Mouse (Mus musculus): Measurements from ENCODE around the gene Uhrf1. TPM values are rescaled to one million over a fixed set of nuclear protein-coding genes. Genes with fewer than 3 reads are reported as not detected.

Uhrf1 gene
- polyA plus RNA-seq, 1 experiment from 2014 or later = 7.0 TPM

- WGBS = 86% methylated on average over 3 of the region's 3 CpGs
- Histone ChIP-seq H3K9ac (replicated peaks; ENCODE audit: low read depth) (no peak overlapping the region), H3K4me2 (replicated peaks; ENCODE audit: low read depth, low read length) (no peak overlapping the region), H3K27me3 (replicated peaks; ENCODE audit: insufficient read depth, low read length) (no peaks in the 10 kb centered on the region), H3K9me3 (ENCODE audit: low read length) (no peaks in the 10 kb centered on the region), H3K4me1 (ENCODE audit: insufficient read depth, low read depth, low read length) (peaks cover 3% of the 10 kb centered on the region; the same call in 1 of the 2 replicates), H3K27ac (ENCODE audit: low read length) (no peak overlapping the region), H3K4me3 (ENCODE audit: low read depth, low read length) (no peak overlapping the region), H3K36me3 (ENCODE audit: insufficient read depth, low read length) (peaks cover 6% of the 10 kb centered on the region)
- no peak for TF ChIP-seq EP300 (IDR thresholded peaks at IDR 0.05)
- no peak for TF ChIP-seq CTCF (IDR thresholded peaks at IDR 0.05)
- DNase-seq (ENCODE audit: low spot score) (no peak), ATAC-seq (no peak)
Observed at GRCm38 (mm10) chr17:56370090-56370489, 67.0 kb downstream of the Uhrf1 start.

- no peak overlapping the region for H3K9ac ChIP-seq (replicated peaks; ENCODE audit: low read depth)
- 88% methylated on average over 15 of the region's 15 CpGs for WGBS
- H3K4me2 ChIP-seq (replicated peaks; ENCODE audit: low read depth, low read length) = no peak overlapping the region
- H3K27ac ChIP-seq (ENCODE audit: low read length) = no peak overlapping the region
- DNase-seq (ENCODE audit: low spot score) = no peak
- no peaks in the 10 kb centered on the region for H3K4me1 ChIP-seq (ENCODE audit: insufficient read depth, low read depth, low read length)
- H3K36me3 ChIP-seq (ENCODE audit: insufficient read depth, low read length) = peaks cover 10% of the 10 kb centered on the region
- ATAC-seq = no peak
- H3K9me3 ChIP-seq (ENCODE audit: low read length) = no peaks in the 10 kb centered on the region
- no peaks in the 10 kb centered on the region for H3K27me3 ChIP-seq (replicated peaks; ENCODE audit: insufficient read depth, low read length)
- H3K4me3 ChIP-seq (ENCODE audit: low read depth, low read length) = no peak overlapping the region
- no peak for TF ChIP-seq EP300 (IDR thresholded peaks at IDR 0.05)
- TF ChIP-seq CTCF (IDR thresholded peaks at IDR 0.05) = no peak
Observed at GRCm38 (mm10) chr17:56371029-56371660, 68.0 kb downstream of the Uhrf1 start.

GRCm38 (mm10) chr17:56372109-56372508, 69.0 kb downstream of the Uhrf1 start:
- H3K9ac ChIP-seq (replicated peaks; ENCODE audit: low read depth) = no peak overlapping the region
- H3K9me3 ChIP-seq (ENCODE audit: low read length) = no peaks in the 10 kb centered on the region
- no peak overlapping the region for H3K4me2 ChIP-seq (replicated peaks; ENCODE audit: low read depth, low read length)
- no peak overlapping the region for H3K4me3 ChIP-seq (ENCODE audit: low read depth, low read length)
- WGBS = 67% methylated on average over 4 of the region's 4 CpGs
- no peaks in the 10 kb centered on the region for H3K27me3 ChIP-seq (replicated peaks; ENCODE audit: insufficient read depth, low read length)
- H3K27ac ChIP-seq (ENCODE audit: low read length) = no peak overlapping the region
- H3K36me3 ChIP-seq (ENCODE audit: insufficient read depth, low read length) = peaks cover 16% of the 10 kb centered on the region
- DNase-seq (ENCODE audit: low spot score) (no peak), ATAC-seq (no peak)
- H3K4me1 ChIP-seq (ENCODE audit: insufficient read depth, low read depth, low read length) = no peaks in the 10 kb centered on the region
- TF ChIP-seq CTCF (IDR thresholded peaks at IDR 0.05) (0 out of 2 replicates have a peak, but pooled peaks have one; percentile 19), EP300 (IDR thresholded peaks at IDR 0.05) (no peak)

Other genes starting within 250 kb of the Uhrf1 start
- gene Ubxn6, start 228.3 kb upstream of the Uhrf1 start, polyA plus RNA-seq (2015; fragmentation: Nextera tagmentation; extraction: Ambion mirVana) = 59.7 and 60.4 TPM in 2 replicates
- 58.4 and 61.7 TPM in 2 replicates for gene Hdgfl2, start 223.7 kb upstream of the Uhrf1 start, polyA plus RNA-seq (2015; fragmentation: Nextera tagmentation; extraction: Ambion mirVana)
- gene Plin4, start 193.5 kb upstream of the Uhrf1 start, polyA plus RNA-seq (2015; fragmentation: Nextera tagmentation; extraction: Ambion mirVana) = 0.05 and 0.08 TPM in 2 replicates
- gene Plin5, start 185.7 kb upstream of the Uhrf1 start, polyA plus RNA-seq (2015; fragmentation: Nextera tagmentation; extraction: Ambion mirVana) = 3.2 and 4.3 TPM in 2 replicates
- gene Lrg1, start 181.3 kb upstream of the Uhrf1 start, polyA plus RNA-seq (2015; fragmentation: Nextera tagmentation; extraction: Ambion mirVana) = 36.3 and 50.6 TPM in 2 replicates
- 0.88 and 1.0 TPM in 2 replicates for gene Sema6b, start 163.0 kb upstream of the Uhrf1 start, polyA plus RNA-seq (2015; fragmentation: Nextera tagmentation; extraction: Ambion mirVana)
- 4.7 and 5.6 TPM in 2 replicates for gene Tnfaip8l1, start 140.8 kb upstream of the Uhrf1 start, polyA plus RNA-seq (2015; fragmentation: Nextera tagmentation; extraction: Ambion mirVana)
- gene Mydgf, start 119.4 kb upstream of the Uhrf1 start, polyA plus RNA-seq (2015; fragmentation: Nextera tagmentation; extraction: Ambion mirVana) = 67.2 and 71.2 TPM in 2 replicates
- 25.7 and 30.3 TPM in 2 replicates for gene Dpp9, start 84.4 kb upstream of the Uhrf1 start, polyA plus RNA-seq (2015; fragmentation: Nextera tagmentation; extraction: Ambion mirVana)
- 8.2 and 8.4 TPM in 2 replicates for gene Fem1a, start 46.5 kb upstream of the Uhrf1 start, polyA plus RNA-seq (2015; fragmentation: Nextera tagmentation; extraction: Ambion mirVana)
- gene Ticam1, start 26.5 kb upstream of the Uhrf1 start, polyA plus RNA-seq (2015; fragmentation: Nextera tagmentation; extraction: Ambion mirVana) = 3.5 and 4.1 TPM in 2 replicates
- gene Plin3, start 10.4 kb upstream of the Uhrf1 start, polyA plus RNA-seq (2015; fragmentation: Nextera tagmentation; extraction: Ambion mirVana) = 95.3 and 99.3 TPM in 2 replicates
- gene Arrdc5, start 3.0 kb upstream of the Uhrf1 start, polyA plus RNA-seq (2015; fragmentation: Nextera tagmentation; extraction: Ambion mirVana) = not detected in 2 replicates
- 19.7 and 22.4 TPM in 2 replicates for gene Kdm4b, start 22.7 kb downstream of the Uhrf1 start, polyA plus RNA-seq (2015; fragmentation: Nextera tagmentation; extraction: Ambion mirVana)
- gene Ptprs, start 173.2 kb downstream of the Uhrf1 start, polyA plus RNA-seq (2015; fragmentation: Nextera tagmentation; extraction: Ambion mirVana) = 25.6 and 29.6 TPM in 2 replicates
- not detected in 2 replicates for gene Znrf4, start 209.1 kb downstream of the Uhrf1 start, polyA plus RNA-seq (2015; fragmentation: Nextera tagmentation; extraction: Ambion mirVana)

Data from lung, postnatal 0 days (tissue).